Mouse (Mus musculus): ENCODE data around the gene Cops7a.

Cops7a gene

DNA sequence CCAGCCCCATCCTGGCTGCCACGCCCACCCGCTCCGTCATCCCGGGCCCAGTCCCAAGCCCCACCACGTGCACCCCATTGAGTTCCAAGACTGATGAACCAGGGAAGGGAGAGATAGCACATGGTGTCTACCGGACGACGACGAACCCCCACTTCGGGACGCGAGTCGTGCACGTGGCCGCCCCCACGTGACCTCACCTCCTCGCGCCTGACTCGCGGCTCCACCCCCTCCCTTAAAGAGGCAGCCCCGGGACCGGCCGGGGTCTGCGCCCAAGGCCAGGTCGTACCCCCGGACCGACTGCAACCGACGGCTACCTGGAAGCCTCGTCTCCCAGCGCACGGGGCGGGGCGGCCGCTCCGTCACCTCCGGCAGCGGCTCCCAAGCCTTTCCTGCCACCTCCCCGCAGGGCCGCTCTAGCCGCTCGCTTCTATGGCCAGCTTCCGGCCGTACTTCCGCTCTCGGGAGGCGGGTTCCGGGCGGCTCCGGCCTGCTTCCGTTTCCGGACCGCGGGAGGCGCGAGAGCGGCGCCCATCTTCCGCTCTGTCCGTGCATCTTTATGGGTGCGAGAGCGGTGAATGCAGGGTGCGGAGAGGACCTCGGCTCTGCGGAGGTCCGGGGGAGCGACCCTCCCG, at the start of gene Cops7a:
Gene Cops7a (minus strand): TSS at position 451 of the 632 bp plus-strand sequence.
- peak; percentile 95 to 98 for DNase-seq

DNA sequence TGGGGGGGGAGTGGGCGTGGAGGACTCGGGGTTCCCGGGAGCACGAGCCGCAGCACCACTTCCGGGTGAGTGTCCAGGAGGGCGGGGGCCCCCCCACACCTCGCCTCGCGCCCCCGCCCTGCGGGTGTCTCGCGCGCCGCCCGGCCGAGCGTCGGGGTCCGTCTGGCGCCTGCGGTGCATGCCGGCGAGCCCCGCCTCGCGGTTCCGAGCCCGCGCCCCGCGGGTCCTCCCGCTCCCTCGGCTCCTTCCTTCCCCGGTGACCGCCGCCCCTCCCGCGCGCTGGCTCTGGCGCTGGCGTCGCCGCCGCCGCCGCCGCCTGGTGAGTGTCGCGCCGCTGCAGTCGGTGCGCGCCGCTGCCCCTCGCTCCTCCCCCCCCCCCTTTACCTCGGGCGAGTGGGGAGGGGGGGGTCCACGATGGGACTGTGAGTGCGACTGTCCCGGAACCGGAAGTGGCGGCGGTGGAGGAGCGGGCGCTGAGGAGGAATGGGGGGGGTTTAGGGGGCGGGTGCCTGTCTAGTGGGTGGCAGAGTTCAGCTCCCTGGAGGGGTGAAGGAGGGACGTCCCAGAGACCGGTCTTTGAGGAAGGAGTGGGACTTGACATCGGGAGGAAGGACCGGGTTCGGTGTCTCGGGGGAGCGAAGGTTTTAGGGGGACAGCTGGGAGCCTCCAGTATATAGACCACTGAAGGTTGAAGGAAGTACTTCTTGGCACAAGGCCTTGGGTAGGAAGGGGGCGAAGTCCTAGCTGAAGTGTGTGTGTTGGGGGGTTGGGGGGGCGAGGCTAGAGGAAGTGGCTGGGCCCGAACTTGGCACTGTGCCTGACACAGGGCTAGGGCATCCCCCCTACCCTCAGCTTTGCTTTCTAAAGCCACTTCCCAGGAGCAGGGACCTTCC, 44.1 kb upstream of the Cops7a start:
- peak; percentile 90 to 93 for DNase-seq

DNA sequence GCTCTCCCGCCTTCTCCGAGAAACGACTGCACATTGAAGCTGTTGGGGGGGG, 43.6 kb upstream of the Cops7a start, which contains the start of gene Zfp384:
Gene Zfp384 (plus strand): TSS at position 17 of the 52 bp plus-strand sequence.
- no peak for DNase-seq

DNA sequence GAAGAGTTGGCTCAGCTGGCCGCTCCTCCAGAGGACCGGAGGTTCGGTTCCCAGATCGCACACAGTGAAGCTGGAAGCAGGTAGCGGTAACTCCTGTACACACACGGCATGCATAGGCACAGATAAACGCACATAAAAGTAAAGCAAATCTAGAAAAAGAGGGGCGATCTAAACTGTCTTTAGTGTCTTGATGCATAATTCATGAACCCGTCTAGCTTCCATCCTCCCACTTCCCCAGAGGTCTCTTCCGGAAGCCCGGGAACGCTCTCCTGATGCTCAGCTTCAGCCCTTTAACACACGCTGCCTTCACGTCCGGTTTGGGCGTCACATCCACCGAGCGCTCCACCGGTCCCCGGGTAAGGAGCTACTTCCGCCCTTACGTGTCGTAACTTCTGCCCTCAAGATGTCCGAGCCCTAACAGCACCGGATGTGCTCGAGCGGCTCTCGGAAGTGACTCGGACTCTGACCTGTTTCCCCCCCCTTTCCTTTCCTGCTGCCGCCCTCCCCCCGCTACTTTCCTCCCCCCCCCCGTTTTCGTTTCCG, 43.3 kb upstream of the Cops7a start:
- peak; percentile 98 to 100 for DNase-seq

DNA sequence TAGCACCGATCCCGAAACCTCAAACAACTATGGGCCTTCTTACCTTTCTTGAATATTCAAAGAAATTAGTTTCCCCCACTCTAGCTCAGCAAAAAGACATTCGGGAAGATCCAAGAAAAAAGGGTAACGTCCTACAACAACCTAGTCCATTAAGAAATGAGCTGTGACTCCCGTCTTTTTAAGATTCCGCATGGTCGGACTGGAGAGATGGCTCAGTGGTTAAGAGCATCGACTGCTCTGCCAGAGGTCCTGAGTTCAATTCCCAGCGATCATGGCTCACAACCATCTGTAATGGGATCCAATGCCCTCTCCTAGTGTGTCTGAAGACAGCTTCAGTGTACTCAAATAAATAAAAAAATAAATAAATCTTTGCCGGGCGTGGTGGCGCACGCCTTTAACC, 42.7 kb upstream of the Cops7a start:
- no peak for DNase-seq

DNA sequence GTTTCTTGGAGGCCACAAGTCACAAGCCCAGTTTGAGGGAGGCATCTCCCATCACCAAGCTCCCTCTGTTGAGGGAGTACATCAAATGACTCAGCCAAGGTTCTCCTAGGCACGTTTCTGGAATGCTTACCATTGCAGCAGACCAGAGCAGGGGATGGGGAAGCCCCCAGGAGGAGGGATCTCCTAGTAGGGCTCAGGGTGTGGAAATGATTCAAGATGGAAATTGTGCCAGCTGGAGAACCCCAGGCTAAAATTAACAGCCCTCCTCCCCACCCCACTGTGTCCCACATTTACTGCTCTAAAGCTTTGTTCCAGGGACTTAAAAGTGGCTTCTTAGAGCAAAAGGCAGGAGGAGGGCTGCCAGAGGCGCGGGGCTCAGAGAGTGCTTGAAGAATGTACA, 39.7 kb upstream of the Cops7a start:
- no peak for DNase-seq

DNA sequence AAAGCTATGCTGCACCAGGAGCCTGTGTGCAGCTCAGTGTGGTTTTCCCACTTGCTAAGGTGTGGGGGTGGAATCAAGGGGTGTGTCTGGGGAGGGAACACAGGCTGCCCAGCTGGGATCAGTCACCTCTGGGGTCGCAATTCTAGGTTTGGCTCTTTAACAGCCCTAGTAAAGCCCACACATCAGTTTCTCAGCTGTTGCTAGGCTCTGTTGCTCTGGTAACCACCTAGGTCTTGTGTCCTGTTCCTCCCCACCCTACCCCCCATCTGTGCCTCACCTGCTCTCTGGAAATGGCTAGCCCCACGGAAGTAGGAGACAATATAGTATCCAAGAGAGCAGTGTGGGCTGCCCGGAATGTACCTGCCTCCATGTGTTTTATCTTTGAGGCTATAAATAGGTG, 38.4 kb upstream of the Cops7a start:
- DNase-seq, result no peak

DNA sequence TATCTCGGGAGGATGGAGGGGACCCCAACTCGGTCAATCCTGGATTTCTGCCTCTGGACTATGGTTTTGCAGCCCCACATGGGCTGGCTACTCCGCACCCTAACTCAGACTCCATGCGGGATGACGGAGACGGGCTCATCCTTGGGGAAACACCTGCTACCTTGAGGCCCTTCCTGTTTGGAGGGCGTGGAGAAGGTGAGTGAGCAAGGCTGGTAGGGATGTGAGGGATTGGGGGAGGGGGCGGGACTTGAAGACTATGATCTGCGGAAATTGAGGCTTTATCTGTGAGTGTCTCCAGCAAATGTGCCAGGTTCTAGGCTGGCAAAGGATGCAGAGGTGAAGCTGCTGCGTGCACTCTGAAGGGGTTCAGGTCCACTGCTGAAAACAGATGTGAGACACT, 34.2 kb upstream of the Cops7a start:
- DNase-seq, result no peak

DNA sequence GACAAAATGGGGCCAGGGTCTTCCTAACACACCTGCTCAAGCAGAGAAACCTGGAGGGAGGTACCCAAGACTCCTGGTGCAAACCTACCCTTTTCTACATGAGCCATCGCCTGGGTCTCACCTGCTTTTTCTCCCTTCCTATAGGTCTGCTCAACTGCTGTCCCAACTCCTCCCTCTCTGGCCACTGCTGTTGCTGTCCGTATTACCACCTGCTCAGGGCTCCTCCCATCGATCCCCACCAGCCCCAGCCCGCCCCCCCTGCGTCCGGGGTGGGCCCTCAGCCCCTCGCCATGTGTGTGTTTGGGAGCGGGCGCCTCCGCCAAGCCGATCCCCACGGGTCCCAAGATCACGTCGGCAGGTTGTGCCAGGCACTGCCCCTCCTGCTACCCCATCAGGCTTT, 33.8 kb upstream of the Cops7a start:
- DNase-seq, result no peak

DNA sequence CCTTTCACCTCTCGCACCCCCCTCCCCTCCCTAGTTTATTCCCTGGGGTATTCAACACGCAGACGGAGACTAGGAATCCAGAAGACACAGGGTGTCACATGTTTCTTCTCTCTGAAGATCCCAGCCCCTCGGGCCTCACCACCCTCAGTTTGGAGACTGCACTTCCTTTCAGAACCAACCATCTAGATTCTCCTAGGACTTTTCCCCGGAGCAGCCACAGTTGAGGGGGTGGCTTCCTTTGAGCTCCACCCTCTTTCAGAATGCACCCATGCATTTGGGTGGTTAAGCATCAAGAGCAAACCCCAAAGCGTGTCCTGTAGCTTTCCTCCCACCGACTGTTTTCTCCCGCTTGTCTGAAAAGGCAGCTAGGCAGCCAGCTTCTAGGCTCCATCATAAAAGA, 32.7 kb upstream of the Cops7a start:
- DNase-seq, result no peak

DNA sequence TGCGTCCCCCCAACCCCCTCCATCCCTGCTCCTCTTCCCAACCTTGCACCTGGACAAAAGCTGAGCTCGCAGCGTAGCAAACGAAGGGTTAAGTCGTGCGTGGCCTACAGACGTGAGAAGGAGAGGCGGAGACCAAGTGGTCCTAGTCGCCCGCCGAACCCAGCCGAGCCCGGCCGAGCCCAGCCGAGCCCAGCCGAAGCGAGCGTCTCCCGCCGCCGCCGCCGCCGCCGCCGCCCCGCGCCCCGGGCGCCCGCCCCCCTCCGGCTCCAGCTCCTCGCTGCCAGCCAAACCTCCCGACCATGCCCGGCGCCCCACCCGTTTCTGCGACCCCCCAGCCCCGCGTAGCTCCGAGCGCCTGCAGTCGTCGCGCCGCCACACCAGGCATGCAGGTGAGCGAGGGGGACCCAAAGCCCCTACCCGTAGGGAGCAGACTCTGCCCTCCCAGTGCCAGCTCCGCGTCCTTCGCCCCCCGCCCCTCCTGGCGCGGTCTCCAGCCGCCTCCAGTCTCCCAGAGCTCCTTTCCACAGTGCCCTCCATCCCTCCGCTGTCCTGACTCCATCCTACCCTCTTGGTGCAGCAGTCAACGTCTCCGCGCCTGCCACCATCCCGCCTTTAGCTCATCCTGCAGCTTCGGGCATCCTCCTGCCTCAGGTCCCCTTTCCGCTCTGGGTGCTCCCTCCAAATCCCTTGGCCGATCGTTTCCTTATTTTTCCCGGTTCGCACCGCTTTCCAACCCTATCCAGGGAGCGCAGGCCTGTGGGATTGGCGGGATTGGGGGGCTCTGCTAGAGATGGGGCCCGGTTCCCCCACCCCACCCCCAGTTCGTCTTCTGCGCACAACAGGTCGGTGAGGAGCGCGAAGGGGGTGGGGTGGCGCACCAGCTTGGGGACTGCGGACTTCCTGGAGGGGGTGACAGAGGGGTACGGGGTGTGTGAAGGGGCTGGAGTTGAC, 31.5 kb upstream of the Cops7a start, which contains the start of gene Pianp:
Gene Pianp (plus strand): TSS at position 144 of the 951 bp plus-strand sequence.
- peak; percentile 67 to 90 for DNase-seq

DNA sequence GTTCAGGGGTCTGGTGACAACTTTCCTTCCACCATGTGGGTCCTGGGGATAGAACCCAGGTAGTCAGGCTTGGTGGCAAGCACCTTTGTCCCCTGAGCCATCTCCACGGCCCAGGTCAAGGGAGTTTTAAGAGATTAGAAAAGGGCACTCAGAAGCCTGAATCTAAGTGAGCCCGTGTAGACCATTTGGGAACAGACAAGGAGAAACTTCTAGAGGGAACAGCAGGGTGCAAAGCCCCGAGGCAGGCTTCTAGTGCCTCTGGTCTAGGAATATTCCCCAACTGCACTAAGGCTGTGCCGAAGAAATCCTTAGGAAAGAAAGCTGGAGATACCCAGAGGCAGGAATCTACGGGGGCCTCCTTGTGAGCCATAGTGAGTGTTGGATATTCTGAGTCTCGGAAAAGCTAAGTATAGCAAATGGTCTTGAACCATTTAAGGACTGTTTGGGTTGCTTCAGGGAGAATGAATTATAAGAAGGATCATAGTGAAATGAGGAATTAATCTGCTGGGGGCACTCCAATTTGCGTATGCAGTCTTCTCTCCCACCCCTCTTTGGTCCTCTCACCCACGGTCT, 30.6 kb upstream of the Cops7a start:
- DNase-seq, result no peak

DNA sequence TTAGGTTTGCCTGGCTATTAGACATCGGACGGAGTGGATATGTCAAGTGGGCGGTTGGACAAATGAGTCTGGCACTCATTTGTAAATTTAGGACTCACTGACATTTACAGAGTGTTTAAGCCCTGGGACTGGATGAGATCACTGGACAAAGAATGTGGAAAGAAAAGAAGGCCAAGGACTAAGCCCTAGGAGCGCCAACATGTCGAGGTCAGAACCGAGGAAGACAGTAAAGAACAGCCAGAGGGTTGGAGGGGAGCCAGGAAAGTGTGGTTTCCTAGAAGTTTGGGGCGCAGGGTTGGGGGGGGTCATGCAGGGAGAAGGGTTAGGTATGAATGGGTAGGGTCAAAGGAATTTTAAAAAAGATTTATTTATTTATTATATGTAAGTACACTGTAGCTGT, 29.9 kb upstream of the Cops7a start:
- DNase-seq, result no peak

DNA sequence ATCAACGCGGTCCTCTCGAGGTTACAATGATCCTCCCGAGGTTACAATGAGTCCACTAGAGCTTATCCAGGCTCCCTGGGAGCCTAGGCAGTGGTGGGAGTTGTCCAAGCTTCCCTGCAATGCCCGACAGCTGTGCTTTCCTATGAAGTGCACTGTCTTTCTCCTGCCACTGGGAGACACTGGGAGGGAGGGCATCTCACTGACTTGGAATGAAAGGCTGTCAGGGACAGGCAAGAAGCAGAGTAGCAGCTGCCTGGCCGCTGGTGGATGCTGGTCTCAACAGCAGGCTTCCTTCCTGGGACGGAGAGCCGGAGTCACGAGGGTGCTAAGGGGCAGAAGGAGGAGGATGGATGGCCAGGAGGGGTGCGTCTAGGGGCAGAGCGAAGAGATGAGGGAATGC, 28.5 kb upstream of the Cops7a start:
- DNase-seq, result peak in 1 of 2 experiments; percentile 8

DNA sequence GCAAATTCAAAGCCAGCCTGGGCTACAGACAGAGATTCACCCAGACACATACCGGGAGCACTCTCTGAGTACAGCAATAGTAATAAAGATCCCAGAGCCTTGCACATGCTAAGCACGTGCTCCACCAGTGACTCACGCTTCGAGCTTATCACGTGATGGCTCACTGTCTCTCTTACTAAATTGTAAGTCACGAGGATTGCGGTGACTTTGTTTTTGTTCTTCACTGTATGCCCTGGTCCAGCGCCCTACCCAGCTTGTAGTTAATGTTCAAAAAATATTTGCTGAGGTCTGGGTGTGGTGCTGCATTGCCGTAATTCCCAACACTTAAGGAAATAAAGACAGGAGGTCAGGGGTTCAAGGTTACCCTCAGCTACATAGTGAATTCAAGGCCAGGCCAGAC, 28.0 kb upstream of the Cops7a start:
- DNase-seq, result no peak

DNA sequence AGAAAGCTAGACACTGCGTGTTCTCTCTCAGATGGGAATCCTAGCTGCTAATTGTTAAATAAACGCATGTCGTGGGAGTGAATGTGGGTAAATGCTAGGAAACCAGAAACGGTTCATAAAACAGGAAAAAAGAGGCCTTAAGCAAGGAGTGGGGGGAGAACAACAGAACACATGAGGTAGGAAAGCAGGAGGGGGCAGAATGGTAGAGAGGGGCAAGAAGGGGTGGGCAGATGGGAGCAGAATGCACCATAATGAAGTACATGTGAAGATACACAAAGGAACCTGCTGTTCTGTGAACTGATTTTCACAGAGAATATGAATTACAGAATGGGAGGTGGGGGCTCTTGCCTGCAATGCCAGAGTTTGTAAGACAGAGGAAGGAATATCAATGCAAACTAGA, 26.9 kb upstream of the Cops7a start:
- DNase-seq, result no peak

DNA sequence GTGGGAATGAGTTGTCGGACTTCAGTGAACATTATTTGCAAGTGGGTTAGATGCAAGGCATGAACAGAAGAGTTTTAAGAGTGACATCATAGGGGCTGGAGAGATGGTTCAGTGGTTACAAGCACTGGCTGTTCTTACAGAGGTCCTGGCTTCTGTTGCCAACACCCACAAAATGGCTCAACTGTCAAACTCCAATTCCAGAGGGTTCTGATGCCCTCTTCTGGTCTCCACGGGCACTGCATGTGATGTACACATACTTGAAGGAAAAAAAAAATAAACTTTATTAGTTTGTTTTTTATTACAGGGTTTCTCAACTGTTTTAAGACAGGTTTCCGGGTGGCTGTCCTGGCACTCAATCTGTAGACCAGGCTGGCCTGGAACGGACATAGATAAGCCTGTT, 2.4 kb upstream of the Cops7a start:
- DNase-seq, result peak; percentile 38 to 79

DNA sequence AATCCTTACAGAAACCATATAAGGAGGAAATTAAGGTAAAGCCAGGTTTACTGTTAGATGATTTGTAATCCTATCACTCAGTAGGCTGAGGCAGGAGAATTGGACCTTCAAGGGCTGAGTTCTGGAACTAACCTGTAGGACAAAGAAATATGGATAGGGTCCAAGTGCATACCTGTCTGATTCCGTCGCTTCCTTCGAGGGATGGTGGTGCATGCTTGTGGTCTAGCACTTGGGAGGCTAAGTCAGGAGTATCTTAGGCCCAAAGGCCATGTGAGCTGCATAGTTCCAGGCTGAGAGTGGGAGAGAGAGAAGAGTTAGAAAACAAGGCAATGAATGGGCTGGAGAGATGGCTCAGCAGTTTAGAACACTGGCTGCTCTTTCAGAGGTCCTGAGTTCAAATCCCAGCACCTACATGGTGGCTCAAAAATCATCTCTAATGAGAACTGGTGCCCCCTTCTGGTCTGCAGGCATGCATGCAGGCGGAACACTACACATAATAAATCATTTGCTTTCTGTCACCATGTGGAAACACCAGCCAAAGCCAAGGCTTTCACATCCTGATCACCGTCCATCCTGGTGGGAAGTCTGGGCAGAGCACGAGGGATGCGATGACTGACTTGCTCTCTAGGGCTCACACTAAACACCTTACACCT, 1.3 kb upstream of the Cops7a start:
- DNase-seq, result peak in 1 of 2 experiments; percentile 21

DNA sequence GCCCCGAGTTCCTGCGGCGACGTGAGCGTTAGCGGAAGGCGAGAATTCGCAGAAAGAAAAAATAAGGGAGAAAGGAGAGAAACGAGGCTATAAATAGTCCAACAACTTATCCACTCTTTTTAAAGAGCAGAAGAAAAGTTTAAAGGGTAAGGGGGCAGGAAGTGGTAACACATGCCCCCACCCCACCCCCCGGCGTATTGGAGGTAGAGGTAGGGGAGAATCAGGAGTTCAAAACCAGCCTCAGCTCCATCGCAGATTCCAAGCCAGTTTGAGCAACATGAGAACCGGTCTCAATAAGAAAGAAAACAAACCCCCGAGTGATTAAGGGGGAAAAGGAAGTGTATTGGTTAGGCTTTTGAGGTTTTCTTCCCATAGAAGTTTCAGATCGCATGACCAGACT, 409 bp upstream of the Cops7a start:
- no peak for DNase-seq

DNA sequence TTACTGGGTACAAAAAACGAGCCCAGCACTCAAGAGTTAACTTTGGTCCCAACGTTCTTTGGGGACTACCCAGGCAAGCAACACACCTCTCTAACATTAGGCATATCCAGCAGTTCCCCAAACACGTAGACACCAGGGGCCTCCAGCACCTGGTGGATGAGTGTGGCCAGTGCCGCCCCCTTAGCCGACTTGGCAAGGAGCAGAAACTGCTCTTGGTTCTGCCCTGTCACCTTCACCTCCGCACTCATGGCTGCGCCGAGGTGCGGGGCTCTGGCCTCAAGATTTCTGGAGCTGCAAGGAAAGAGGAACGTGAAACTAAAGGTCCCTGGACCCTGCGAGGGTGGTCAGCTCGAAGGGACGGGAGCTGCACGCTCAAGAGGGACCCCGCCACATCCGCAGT, 700 bp downstream of the Cops7a start:
- DNase-seq, result peak in 1 of 2 experiments; percentile 12

DNA sequence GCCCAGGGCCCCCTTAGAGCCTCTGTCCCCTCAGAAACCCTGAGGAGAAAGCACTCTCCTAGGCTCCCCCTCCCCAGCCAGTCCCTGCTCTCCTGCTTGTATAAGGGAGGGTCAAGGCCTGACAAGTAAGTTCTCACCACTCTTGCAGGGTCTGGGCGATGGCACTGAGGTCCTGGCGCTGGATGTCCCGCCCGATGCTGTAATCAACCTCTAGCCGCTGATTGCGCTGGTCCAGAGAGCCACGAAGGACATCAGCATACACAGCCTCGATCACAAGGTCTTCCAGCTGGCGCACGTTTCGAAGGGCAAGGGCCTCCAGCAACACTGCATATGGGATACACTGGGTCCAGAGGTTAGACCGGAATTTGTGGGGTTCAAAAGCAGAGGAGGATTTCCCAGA, 4.3 kb downstream of the Cops7a start:
- no peak for DNase-seq

DNA sequence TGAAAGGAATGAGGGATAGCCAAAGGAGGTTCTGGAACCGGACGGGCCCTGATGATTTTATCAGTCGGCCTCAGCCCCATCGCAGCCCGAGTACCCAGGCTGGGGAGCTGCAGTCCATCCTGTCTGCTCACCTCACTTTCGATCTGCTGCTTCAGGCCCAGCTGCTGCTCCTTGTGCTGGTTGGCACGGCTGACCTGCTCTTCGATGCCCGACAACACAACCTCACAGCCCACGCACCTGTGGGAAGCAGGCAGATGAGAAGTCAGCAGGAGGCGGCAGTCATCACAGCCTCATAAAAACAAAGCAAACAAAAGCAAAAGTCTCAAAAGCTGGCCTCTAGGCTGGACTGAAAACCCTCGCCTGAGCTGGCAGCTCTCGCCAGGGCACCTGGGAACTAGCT, 5.4 kb downstream of the Cops7a start:
- DNase-seq, result no peak

DNA sequence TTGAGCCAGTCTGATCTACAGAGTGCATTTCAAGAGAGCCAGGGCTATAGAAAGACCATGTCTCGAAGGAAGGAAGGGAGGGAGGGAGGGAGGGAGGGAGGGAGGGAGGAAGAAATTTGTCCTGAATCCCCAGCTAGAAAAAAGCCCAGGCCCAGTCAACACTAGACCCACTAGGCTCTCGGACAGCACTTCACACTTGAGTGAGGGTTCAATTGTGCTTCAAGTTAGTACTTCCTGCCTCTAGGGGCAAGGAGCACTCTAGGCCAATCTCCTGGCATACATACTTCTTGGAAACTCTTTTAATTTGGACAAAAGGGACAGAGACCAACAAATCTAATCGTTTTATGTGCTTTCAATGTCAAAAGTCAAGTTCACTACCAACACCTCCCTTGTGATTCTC, 7.2 kb downstream of the Cops7a start:
- DNase-seq, result no peak

All from kidney, postnatal 36 days (tissue).